9 mouse cellular contexts compared by ENCODE assay signal in genomic region chr3:141819331-141819941, GRCm38 (mm10).
DNase-seq lines count a peak whose midpoint lies in the region; ATAC-seq and TF ChIP-seq lines count a peak whose summit lies in the region.
"Had no signal": no experiment of that assay in that cellular context is flagged by ENCODE, and none has a peak within 500 bp of the region (broad histone marks: within the 10 kb centered on the region; RNA-seq: fewer than 3 reads in every experiment).

No protein-coding gene starts in this region.

- peak overlapping the region; percentile 38; the same call in 1 of the 2 replicates for H3K9ac ChIP-seq in forebrain, embryonic 11.5 days (ENCODE audit: low read length)
- H3K9ac ChIP-seq in kidney, embryonic 16.5 days (replicated peaks; ENCODE audit: low read length) = no peak overlapping the region
- H3K9ac ChIP-seq in midbrain, embryonic 11.5 days (ENCODE audit: low read length) = peak overlapping the region; percentile 47; the same call in 1 of the 2 replicates

- peak overlapping the region; percentile 40 for H3K4me2 ChIP-seq in forebrain, embryonic 11.5 days (ENCODE audit: low read depth, low read length, severe bottlenecking)
- H3K4me2 ChIP-seq in kidney, embryonic 16.5 days (replicated peaks; ENCODE audit: low read depth, low read length) = no peak overlapping the region; the same call in 1 of the 2 replicates
- H3K4me2 ChIP-seq in midbrain, embryonic 11.5 days = peak overlapping the region; percentile 28

- H3K27me3 ChIP-seq in forebrain, embryonic 11.5 days (ENCODE audit: control insufficient read depth, insufficient read depth, low read length) = no peaks in the 10 kb centered on the region
- H3K27me3 ChIP-seq in kidney, embryonic 16.5 days (ENCODE audit: insufficient read depth, low read length) = no peaks in the 10 kb centered on the region
- no peaks in the 10 kb centered on the region; the same call in 1 of the 2 replicates for H3K27me3 ChIP-seq in midbrain, embryonic 11.5 days (ENCODE audit: control insufficient read depth, insufficient read depth, low read length)
- no peaks in the 10 kb centered on the region for H3K27me3 ChIP-seq in thymus, adult 2 months (ENCODE audit: control insufficient read depth, insufficient read depth, low read length)
- H3K27me3 ChIP-seq: megakaryocyte, embryonic 14.5 days had no signal

- peak overlapping the region; percentile 60 for H3K27ac ChIP-seq in forebrain, embryonic 11.5 days (ENCODE audit: low read depth, low read length)
- H3K27ac ChIP-seq in kidney, embryonic 16.5 days (ENCODE audit: low read length) = no peak overlapping the region
- peak overlapping the region; percentile 72 for H3K27ac ChIP-seq in midbrain, embryonic 11.5 days (ENCODE audit: low read depth, low read length)
- H3K27ac ChIP-seq in thymus, adult 2 months (ENCODE audit: control insufficient read depth, insufficient read depth, low read length) = no peak overlapping the region

- peak; percentile 90 for ATAC-seq in forebrain, embryonic 11.5 days (replicated peaks; ENCODE audit: low FRiP score)
- peak; percentile 78 for ATAC-seq in kidney, embryonic 16.5 days (ENCODE audit: low FRiP score, low TSS enrichment)
- ATAC-seq in midbrain, embryonic 11.5 days (ENCODE audit: low FRiP score) = peak; percentile 96

- peaks cover 13% of the 10 kb centered on the region; the same call in 1 of the 2 replicates for H3K4me1 ChIP-seq in forebrain, embryonic 11.5 days (replicated peaks; ENCODE audit: control insufficient read depth, insufficient read depth, low read length)
- no peaks in the 10 kb centered on the region; the same call in 1 of the 2 replicates for H3K4me1 ChIP-seq in kidney, embryonic 16.5 days (ENCODE audit: insufficient read depth, low read length)
- H3K4me1 ChIP-seq in midbrain, embryonic 11.5 days (ENCODE audit: control insufficient read depth, insufficient read depth, low read length) = peaks cover 17% of the 10 kb centered on the region
- H3K4me1 ChIP-seq in thymus, adult 2 months (replicated peaks; ENCODE audit: control insufficient read depth, insufficient read depth, low read length) = no peaks in the 10 kb centered on the region
- H3K4me1 ChIP-seq: megakaryocyte, embryonic 14.5 days had no signal

- peak; percentile 34 for DNase-seq in ovary, adult 18-20 months (ENCODE audit: low spot score)
- DNase-seq in ovary, postnatal 10 days (ENCODE audit: low spot score) = no peak
- DNase-seq in forebrain, embryonic 11.5 days (ENCODE audit: low spot score) = peak; percentile 81
- peak; percentile 96 for DNase-seq in midbrain, embryonic 11.5 days (ENCODE audit: low spot score, missing footprints)
- no peak for DNase-seq in testis, postnatal 14 days (ENCODE audit: low spot score)
- DNase-seq in thymus, adult 2 months = no peak
- no peak for DNase-seq in spleen, postnatal 10 days (ENCODE audit: low spot score in 2 of 2)

- 8% methylated on average over 13 of the region's 13 CpGs for WGBS in forebrain, embryonic 11.5 days
- WGBS in kidney, embryonic 16.5 days = 31% methylated on average over 13 of the region's 13 CpGs
- 3% methylated on average over 13 of the region's 13 CpGs for WGBS in midbrain, embryonic 11.5 days
- WGBS in thymus, adult 2 months = 80% methylated on average over 13 of the region's 13 CpGs

- no peaks in the 10 kb centered on the region for H3K9me3 ChIP-seq in forebrain, embryonic 11.5 days (ENCODE audit: control insufficient read depth, low read length)
- H3K9me3 ChIP-seq in kidney, embryonic 16.5 days (ENCODE audit: low read length) = no peaks in the 10 kb centered on the region
- no peaks in the 10 kb centered on the region for H3K9me3 ChIP-seq in midbrain, embryonic 11.5 days (ENCODE audit: control insufficient read depth, low read length)

- H3K4me3 ChIP-seq in forebrain, embryonic 11.5 days (ENCODE audit: low read depth, low read length) = no peak overlapping the region
- H3K4me3 ChIP-seq in kidney, embryonic 16.5 days (ENCODE audit: low read length) = no peak overlapping the region
- peak overlapping the region; percentile 11; the same call in 1 of the 2 replicates for H3K4me3 ChIP-seq in midbrain, embryonic 11.5 days (ENCODE audit: low read depth, low read length)
- no peak overlapping the region for H3K4me3 ChIP-seq in thymus, adult 2 months (ENCODE audit: control insufficient read depth, insufficient read depth, low read length)
- H3K4me3 ChIP-seq: megakaryocyte, embryonic 14.5 days had no signal

- TF ChIP-seq POLR2A in thymus, adult 2 months (IDR thresholded peaks at IDR 0.05; ENCODE audit: control insufficient read depth, extremely low read depth, insufficient read depth, low read length, poor library complexity) = no peak

- TF ChIP-seq CTCF in thymus, adult 2 months (IDR thresholded peaks at IDR 0.05; ENCODE audit: borderline replicate concordance, control insufficient read depth, extremely low read depth, insufficient read depth, low read length, poor library complexity) = no peak

- no peaks in the 10 kb centered on the region for H3K36me3 ChIP-seq in forebrain, embryonic 11.5 days (ENCODE audit: control insufficient read depth, insufficient read depth, low read length)
- H3K36me3 ChIP-seq in kidney, embryonic 16.5 days (ENCODE audit: insufficient read depth, low read length) = 0 out of 2 replicates have a peak, but pooled peaks cover 5% of the 10 kb centered on the region
- H3K36me3 ChIP-seq in midbrain, embryonic 11.5 days (ENCODE audit: control insufficient read depth, insufficient read depth, low read length) = no peaks in the 10 kb centered on the region
- H3K36me3 ChIP-seq in thymus, adult 2 months (ENCODE audit: control insufficient read depth, insufficient read depth, low read length) = no peaks in the 10 kb centered on the region

Comparison
In these comparisons a context has a peak if more than half of its experiments do, and no peak if none do; other contexts are left out.
1. DNase-seq: peak in ovary, adult 18-20 months (single experiment), forebrain, embryonic 11.5 days (single experiment) and midbrain, embryonic 11.5 days (single experiment); none in ovary, postnatal 10 days (single experiment), testis, postnatal 14 days (single experiment), thymus, adult 2 months (single experiment) and spleen, postnatal 10 days (0 of 2).
2. H3K27ac ChIP-seq: peak in forebrain, embryonic 11.5 days (single experiment) and midbrain, embryonic 11.5 days (single experiment); none in kidney, embryonic 16.5 days (single experiment) and thymus, adult 2 months (single experiment).
3. Peak in every context shown above with its lines, with median percentiles within 50 percentile points of each other: ATAC-seq.